Mouse (Mus musculus): ENCODE measurements at regions not wholly inside any gene's neighbourhood (a gene's known extent, or its start where the extent isn't known, plus 50 kb on each side); places are given as distances from the start of the nearest gene placed in this dataset.

GRCm38 (mm10) chr15:43364496-43364895 is 3230.3 kb downstream of the 9330182O14Rik start:
- no peak for DNase-seq (ENCODE audit: low read depth, low spot score)

DNA sequence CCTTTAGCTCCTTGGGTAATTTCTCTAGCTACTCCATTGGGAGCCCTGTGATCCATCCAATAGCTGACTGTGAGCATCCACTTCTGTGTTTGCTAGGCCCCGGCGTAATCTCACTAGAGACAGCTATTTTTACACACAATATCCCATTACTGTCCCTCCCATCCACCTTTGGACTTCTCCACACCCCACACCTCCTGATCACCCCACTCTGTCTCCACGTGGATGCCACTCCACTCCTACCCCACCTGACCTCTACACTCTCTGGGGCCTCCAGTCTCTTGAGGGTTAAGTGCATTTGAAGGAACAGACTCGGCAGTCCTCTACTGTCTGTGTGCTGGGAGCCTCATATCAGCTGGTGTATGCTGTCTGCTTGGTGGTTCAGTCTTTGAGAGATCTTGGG is 3238.9 kb downstream of the 9330182O14Rik start:
- no peak for DNase-seq (ENCODE audit: low read depth, low spot score)

GRCm38 (mm10) chr15:43382405-43382804 is 3248.2 kb downstream of the 9330182O14Rik start:
- no peak for DNase-seq (ENCODE audit: low read depth, low spot score)

DNA sequence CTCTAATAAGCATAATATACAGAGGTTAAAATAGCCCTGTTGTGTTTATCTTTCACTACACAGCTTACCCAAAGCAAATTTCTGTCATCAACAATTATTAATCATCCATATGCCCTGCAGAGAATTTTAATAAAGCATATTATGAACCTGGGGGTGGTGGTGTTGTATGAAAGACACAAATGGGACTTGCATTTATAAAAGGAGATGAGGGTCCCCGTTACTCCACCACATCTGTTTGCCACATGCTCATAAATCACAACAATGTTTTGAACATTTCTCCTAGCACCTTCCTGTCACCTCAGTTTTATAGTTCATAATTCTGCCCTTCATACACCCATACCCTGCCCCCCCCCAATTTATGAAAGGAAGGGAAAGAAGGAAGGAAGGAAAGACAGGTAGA is 3265.7 kb downstream of the 9330182O14Rik start:
- DNase-seq (ENCODE audit: low read depth, low spot score) = peak; percentile 68

- no peak for DNase-seq (ENCODE audit: low read depth, low spot score)
Observed at GRCm38 (mm10) chr15:43403585-43403984, 3269.4 kb downstream of the 9330182O14Rik start.
